Mouse (Mus musculus) E14TG2a.4 (cell line): ENCODE data around the gene Ppp4r2.

ENCODE experiments used
- H3K27me3 ChIP-seq: 2 replicates; pipeline ENCODE4 v1.6.1; 2014; ENCODE audit warnings: low read length, control low read depth; ENCODE audit not compliant: insufficient read depth
- H3K36me3 ChIP-seq: 2 replicates; pipeline ENCODE4 v1.6.1; 2014; ENCODE audit warnings: low read length, control low read depth; ENCODE audit not compliant: insufficient read depth
- H3K4me1 ChIP-seq: replicated peaks from 2 replicates; pipeline ENCODE4 v1.6.1; 2014; ENCODE audit warnings: low read depth, low read length, control low read depth
- H3K4me3 ChIP-seq: replicated peaks from 2 replicates; pipeline ENCODE4 v1.5.1; 2014; ENCODE audit warnings: mild to moderate bottlenecking, low read length
- H3K9me3 ChIP-seq: 2 replicates; pipeline ENCODE4 v1.6.1; 2014; ENCODE audit warnings: low read length, control low read depth
- CTCF ChIP-seq: conservative IDR thresholded peaks from 2 replicates; pipeline ENCODE4 v1.5.1; 2014; ENCODE audit warnings: low read length
- NANOG ChIP-seq: IDR thresholded peaks from 2 replicates; pipeline ENCODE4 v1.6.1; 2014; ENCODE audit warnings: borderline replicate concordance, low read length, mixed read lengths
- POU5F1 ChIP-seq: IDR thresholded peaks from 2 replicates; pipeline ENCODE4 v1.6.1; 2014; ENCODE audit warnings: low read length, borderline replicate concordance

Gene Ppp4r2

DNA sequence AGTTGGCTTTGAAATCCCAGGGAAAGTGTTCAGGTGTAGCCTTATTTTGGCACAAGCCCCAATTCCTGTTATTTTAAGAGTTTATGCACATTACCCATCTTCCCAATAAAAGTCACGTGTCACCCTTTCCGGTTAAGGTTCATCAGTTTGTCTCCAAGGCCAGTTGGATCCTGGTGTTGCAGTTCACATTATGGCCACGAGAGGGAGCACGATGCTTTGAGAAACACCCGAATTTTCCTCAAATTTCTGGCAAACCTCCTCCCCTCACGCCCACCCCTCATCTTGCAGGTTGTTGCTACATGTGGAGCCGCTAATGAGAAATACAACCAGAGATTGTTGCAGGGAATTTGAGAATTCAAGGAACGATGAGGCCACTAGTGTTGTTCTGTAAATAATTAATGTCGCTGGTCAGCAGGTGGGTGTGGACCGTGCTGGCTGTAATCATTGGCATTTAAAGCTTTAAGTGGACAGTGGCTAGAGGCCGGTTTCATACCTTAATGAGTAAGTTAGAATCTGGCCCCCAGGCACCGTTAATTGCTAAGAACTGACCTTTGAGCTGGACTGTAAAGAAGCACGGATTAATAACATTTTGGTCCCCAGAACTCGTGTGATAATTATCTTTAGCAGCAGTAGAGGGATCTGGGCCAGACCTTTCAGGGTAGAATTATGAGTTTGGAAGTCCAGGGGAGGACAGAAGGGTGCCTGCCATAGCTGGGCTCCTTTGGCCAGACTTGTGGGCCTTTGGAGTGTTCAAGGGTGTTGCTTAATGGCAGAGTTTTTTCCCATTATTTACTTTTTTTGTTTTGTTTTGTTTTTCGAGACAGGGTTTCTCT, 49.2 kb downstream of the Ppp4r2 start:
- TF ChIP-seq NANOG (no peak), POU5F1 (no peak), CTCF (peak; percentile 94)
- no peak overlapping the region for H3K4me3 ChIP-seq
- H3K9me3 ChIP-seq: no peaks in the 10 kb centered on the region
- no peaks in the 10 kb centered on the region for H3K36me3 ChIP-seq
- H3K4me1 ChIP-seq: peaks cover 29% of the 10 kb centered on the region
- H3K27me3 ChIP-seq: peaks cover 11% of the 10 kb centered on the region

DNA sequence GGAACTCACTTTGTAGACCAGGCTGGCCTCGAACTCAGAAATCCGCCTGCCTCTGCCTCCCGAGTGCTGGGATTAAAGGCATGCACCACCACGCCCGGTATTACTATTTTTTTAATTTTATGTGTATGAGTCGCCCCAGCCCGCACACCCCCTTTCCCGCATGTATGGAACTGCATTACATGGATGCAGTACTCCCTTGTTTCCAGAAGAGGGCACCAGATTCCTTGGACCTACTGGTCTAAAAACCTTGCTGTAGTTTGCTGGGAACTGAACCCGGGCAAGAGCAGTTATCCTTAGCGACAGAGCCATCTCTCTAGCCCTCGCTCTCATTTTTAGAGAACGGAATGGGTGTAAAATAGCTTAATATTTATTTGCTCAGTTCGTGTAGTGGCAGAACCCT, 49.8 kb downstream of the Ppp4r2 start:
- H3K36me3 ChIP-seq: no peaks in the 10 kb centered on the region
- H3K9me3 ChIP-seq: no peaks in the 10 kb centered on the region
- H3K4me1 ChIP-seq: peaks cover 25% of the 10 kb centered on the region
- H3K27me3 ChIP-seq: peaks cover 11% of the 10 kb centered on the region
- H3K4me3 ChIP-seq: no peak overlapping the region
- TF ChIP-seq NANOG (no peak), CTCF (peak; percentile 65), POU5F1 (no peak)

DNA sequence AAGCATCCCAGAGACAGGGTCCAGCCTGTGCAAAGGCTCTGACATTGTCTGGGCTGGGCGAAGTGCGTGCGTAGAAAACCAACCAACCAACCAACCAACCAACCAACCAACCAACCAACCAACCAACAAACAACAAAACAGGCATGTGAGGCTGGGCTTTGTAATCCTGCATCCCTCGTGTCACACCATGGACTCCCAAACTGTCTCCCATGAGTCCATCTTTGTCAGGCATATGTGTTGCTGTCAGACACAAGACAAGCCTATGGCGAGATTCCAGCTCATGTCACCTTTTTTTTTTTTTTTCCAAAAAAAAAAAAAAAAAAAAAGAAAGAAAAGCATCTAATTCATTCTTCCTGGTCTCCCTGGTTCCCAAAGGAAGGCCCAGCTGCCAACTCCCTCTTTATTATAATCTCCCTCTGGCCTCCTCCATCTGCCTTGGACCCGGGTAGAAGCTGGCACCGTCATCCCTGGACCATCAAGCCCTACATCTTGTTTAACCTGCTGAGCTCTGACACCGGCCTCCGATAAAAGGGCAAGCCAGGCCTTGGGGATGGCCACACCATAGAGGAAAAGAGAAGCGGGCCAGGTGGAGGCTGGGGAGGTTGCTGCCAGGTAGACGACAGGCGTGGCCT, 51.3 kb downstream of the Ppp4r2 start:
- Histone ChIP-seq H3K36me3 (no peaks in the 10 kb centered on the region), H3K4me3 (no peak overlapping the region), H3K9me3 (no peaks in the 10 kb centered on the region), H3K4me1 (peaks cover 12% of the 10 kb centered on the region), H3K27me3 (peaks cover under 1% of the 10 kb centered on the region)
- TF ChIP-seq NANOG (no peak), CTCF (no peak), POU5F1 (no peak)

DNA sequence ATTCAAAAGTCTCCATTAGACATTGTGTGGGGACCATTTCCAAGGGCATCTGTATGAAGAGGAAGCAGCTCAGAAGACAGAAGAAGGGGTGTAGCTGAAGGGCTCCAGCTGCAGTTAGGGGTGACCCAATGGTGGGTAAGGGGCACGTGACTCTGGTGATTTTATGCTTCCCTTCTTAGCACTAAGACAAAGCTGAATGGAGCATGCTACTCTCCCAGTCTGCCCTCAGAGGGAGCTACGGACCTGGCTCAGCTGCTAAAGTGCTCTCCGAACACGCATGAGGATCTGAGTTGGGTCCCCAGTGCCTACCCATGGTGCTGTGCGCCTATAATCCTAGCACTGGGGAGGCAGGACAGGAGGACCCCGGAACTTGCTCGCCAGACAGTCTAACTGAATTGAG, 52.0 kb downstream of the Ppp4r2 start:
- Histone ChIP-seq H3K4me3 (no peak overlapping the region), H3K4me1 (peaks cover 10% of the 10 kb centered on the region), H3K27me3 (no peaks in the 10 kb centered on the region), H3K36me3 (no peaks in the 10 kb centered on the region), H3K9me3 (no peaks in the 10 kb centered on the region)
- no peak for TF ChIP-seq NANOG
- no peak for TF ChIP-seq CTCF
- TF ChIP-seq POU5F1: no peak

DNA sequence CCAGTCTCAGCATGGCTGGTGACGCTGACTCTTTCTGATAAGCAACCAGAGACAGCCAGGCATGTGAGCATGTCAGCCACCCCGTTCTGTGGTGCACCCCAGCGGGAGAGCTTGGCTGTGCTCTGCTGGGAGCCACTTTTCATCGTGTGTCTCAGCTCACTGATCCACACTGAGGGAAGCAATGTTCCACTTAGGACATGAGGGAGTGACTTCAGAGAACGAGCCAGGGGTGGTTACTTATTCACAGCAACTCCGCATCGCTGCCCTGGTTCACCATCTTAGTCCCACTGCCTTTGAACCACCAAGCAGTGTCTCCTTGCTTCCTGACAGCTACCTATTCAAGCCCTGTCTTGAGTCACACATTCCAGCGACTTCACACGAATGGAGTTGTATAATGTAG, 53.6 kb downstream of the Ppp4r2 start:
- no peaks in the 10 kb centered on the region for H3K36me3 ChIP-seq
- no peak overlapping the region for H3K4me3 ChIP-seq
- peaks cover 5% of the 10 kb centered on the region for H3K4me1 ChIP-seq
- no peaks in the 10 kb centered on the region for H3K9me3 ChIP-seq
- no peak for TF ChIP-seq POU5F1
- TF ChIP-seq CTCF: no peak
- TF ChIP-seq NANOG: no peak
- no peaks in the 10 kb centered on the region for H3K27me3 ChIP-seq

DNA sequence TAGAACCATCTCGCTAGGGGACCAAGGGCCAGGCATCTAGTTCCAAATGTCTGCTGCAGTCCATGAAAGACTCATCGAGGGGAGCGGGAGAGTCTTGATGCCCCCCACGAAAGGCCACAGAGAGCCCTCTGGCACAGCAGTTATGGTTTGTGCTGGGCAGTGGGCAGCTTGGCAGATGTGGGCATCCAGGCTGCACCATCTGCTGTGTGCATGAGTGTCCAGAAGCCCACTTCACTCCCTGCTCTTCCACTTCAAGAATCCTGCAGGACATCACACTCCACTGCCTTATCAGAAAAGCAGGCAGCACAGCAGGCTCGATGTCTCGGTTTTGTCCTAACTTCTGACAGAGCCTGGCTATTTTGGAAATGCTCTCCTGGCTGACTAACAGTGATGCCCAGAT, 55.9 kb downstream of the Ppp4r2 start:
- H3K27me3 ChIP-seq: no peaks in the 10 kb centered on the region
- TF ChIP-seq NANOG (no peak), CTCF (no peak), POU5F1 (no peak)
- no peaks in the 10 kb centered on the region for H3K36me3 ChIP-seq
- H3K4me3 ChIP-seq: no peak overlapping the region
- no peaks in the 10 kb centered on the region for H3K9me3 ChIP-seq
- 0 out of 2 replicates have a peak, but pooled peaks cover 3% of the 10 kb centered on the region for H3K4me1 ChIP-seq

DNA sequence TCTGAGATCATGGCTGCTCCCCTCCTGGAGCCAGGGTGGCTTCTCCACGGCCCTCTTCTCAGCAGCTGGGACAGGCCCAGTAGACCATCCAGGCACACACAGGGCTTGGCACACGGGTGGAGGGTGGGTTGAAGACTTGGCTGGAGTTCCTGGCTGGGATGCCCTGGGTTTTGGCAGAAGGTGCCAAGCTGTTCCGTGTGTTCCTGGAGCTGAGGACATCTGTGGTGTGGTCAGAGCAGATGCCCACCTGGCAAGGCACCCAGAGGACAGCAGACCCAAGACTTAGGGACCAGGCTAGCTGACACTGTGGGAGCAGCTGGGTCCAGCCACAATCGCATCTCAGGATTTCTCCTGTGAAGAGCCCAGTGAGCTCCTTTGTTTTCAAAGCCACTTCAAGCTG, 59.1 kb downstream of the Ppp4r2 start:
- Histone ChIP-seq H3K4me3 (no peak overlapping the region), H3K27me3 (no peaks in the 10 kb centered on the region), H3K4me1 (no peaks in the 10 kb centered on the region), H3K9me3 (no peaks in the 10 kb centered on the region), H3K36me3 (no peaks in the 10 kb centered on the region)
- TF ChIP-seq POU5F1 (no peak), CTCF (no peak), NANOG (no peak)

DNA sequence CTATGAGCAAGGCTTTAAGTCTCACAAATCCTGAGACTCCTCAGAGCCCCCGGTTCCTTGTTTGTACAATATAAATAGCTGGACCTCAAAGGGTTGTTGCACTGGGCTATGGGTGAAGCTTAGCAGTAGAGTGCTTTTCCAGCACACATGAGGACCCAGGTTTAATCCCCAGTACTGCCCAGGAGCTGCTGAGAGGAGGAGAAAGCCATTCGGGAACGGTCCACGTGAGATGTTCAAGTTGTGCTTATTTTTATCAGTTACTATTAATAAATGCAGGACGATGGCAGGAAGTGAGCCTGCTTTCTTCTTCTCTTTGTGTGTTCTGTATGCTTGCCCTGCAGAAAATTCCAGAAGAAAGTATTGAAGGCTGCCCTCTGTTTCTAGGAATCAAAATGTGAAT, 59.7 kb downstream of the Ppp4r2 start:
- Histone ChIP-seq H3K4me1 (no peaks in the 10 kb centered on the region), H3K9me3 (no peaks in the 10 kb centered on the region), H3K36me3 (no peaks in the 10 kb centered on the region), H3K4me3 (no peak overlapping the region), H3K27me3 (no peaks in the 10 kb centered on the region)
- TF ChIP-seq POU5F1 (no peak), CTCF (no peak), NANOG (no peak)

DNA sequence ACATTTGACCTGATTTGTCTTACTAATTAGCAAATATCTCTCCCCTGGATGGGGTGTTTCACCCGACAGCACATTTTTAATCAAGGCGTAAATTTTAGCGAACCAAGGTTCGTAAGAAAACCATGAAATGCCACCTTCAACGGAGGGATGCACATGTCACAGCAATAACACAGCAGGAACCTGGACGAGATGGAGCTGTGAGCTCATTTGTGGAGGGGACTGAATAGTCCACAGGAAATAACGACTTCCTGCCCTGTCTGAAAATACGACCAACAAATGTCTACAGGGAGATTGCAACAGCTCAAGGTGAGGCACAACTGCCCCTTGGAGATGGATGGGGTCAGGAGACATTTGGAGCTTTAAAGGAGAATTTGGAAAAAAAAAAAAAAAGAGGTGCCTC, 61.8 kb downstream of the Ppp4r2 start:
- H3K36me3 ChIP-seq: no peaks in the 10 kb centered on the region
- H3K4me1 ChIP-seq: no peaks in the 10 kb centered on the region
- no peak for TF ChIP-seq NANOG
- TF ChIP-seq POU5F1: no peak
- TF ChIP-seq CTCF: no peak
- no peaks in the 10 kb centered on the region for H3K9me3 ChIP-seq
- H3K27me3 ChIP-seq: no peaks in the 10 kb centered on the region
- H3K4me3 ChIP-seq: no peak overlapping the region
